Mouse (Mus musculus) forebrain, embryonic 13.5 days (tissue): ENCODE results near the gene Cep170b. TPM values are rescaled to one million over a fixed set of nuclear protein-coding genes. Genes with fewer than 3 reads are reported as not detected.

Experiments used
- ATAC-seq: fragments of 200-750 bp; cut with Nextera tagmentation; 2 replicates; pipeline ENCODE4 v1.8.0; 2017
- H3K27ac ChIP-seq: fragments of 300-500 bp; sonication (generic); 2 replicates; pipeline ENCODE4 v1.5.1; 2015; ENCODE audit warnings: inconsistent platforms, mild to moderate bottlenecking, moderate library complexity
- H3K27me3 ChIP-seq: fragments of 300-500 bp; sonication (generic); 2 replicates; pipeline ENCODE4 v1.6.1; 2015; ENCODE audit warnings: mild to moderate bottlenecking, inconsistent platforms
- H3K36me3 ChIP-seq: fragments of 300-500 bp; sonication (generic); 2 replicates; pipeline ENCODE4 v1.6.1; 2015; ENCODE audit warnings: mild to moderate bottlenecking, inconsistent platforms; ENCODE audit not compliant: poor library complexity, severe bottlenecking
- H3K4me1 ChIP-seq: fragments of 300-500 bp; sonication (generic); 2 replicates; pipeline ENCODE4 v1.6.1; 2015; ENCODE audit warnings: inconsistent platforms
- H3K4me2 ChIP-seq: fragments of 300-500 bp; sonication (generic); 2 replicates; pipeline ENCODE4 v1.6.1; 2015; ENCODE audit warnings: inconsistent platforms, mild to moderate bottlenecking, moderate library complexity
- H3K4me3 ChIP-seq: fragments of 300-500 bp; sonication (generic); 2 replicates; pipeline ENCODE4 v1.5.1; 2015; ENCODE audit warnings: mild to moderate bottlenecking, inconsistent platforms
- H3K9ac ChIP-seq: fragments of 300-500 bp; sonication (generic); 2 replicates; pipeline ENCODE4 v1.6.1; 2015; ENCODE audit warnings: mild to moderate bottlenecking, inconsistent platforms
- H3K9me3 ChIP-seq: fragments of 300-500 bp; sonication (generic); replicated peaks from 2 replicates; pipeline ENCODE4 v1.6.1; 2016; ENCODE audit warnings: inconsistent platforms
- WGBS: fragments of 180-500 bp; shearing (Covaris S2); methylation state at CpG from one replicate; pipeline ENCODE4 v1.1.7; 2015; 5-methylcytosine and 5-hydroxymethylcytosine counted together
- polyA plus RNA-seq: library from polyadenylated mRNA; unstranded; fragments of >200 nt; fragmentation: Nextera tagmentation; extraction: Ambion mirVana; gene quantifications from 2 replicates; pipeline ENCODE4 v1.2.1, GENCODE M21; 2015

The Cep170b gene
- polyA plus RNA-seq, 1 experiment from 2014 or later: 11.0 TPM

- peak overlapping the region; percentile 34 for H3K9ac ChIP-seq
- no peak for ATAC-seq
- 87% methylated on average over 11 of the region's 11 CpGs for WGBS
Observed at GRCm38 (mm10) chr12:112744211-112744610, 24.0 kb downstream of the Cep170b start.

GRCm38 (mm10) chr12:112744891-112745580 lies 24.8 kb downstream of the Cep170b start:
- Histone ChIP-seq H3K9me3 (no peaks in the 10 kb centered on the region), H3K27me3 (no peaks in the 10 kb centered on the region), H3K4me2 (no peak overlapping the region), H3K9ac (0 out of 2 replicates have a peak overlapping the region, but pooled peaks have one; percentile 34), H3K27ac (peak overlapping the region; percentile 14; the same call in 1 of the 2 replicates), H3K36me3 (peaks cover 33% of the 10 kb centered on the region), H3K4me1 (peaks cover 26% of the 10 kb centered on the region), H3K4me3 (no peak overlapping the region)
- no peak for ATAC-seq
- WGBS: 90% methylated on average over 10 of the region's 10 CpGs

More at GRCm38 (mm10) chr12:112744211-112744610, 24.0 kb downstream of the Cep170b start:
- Histone ChIP-seq H3K4me2 (no peak overlapping the region), H3K27ac (no peak overlapping the region), H3K4me1 (peaks cover 26% of the 10 kb centered on the region), H3K36me3 (peaks cover 41% of the 10 kb centered on the region), H3K4me3 (no peak overlapping the region), H3K9me3 (no peaks in the 10 kb centered on the region), H3K27me3 (no peaks in the 10 kb centered on the region)

DNA sequence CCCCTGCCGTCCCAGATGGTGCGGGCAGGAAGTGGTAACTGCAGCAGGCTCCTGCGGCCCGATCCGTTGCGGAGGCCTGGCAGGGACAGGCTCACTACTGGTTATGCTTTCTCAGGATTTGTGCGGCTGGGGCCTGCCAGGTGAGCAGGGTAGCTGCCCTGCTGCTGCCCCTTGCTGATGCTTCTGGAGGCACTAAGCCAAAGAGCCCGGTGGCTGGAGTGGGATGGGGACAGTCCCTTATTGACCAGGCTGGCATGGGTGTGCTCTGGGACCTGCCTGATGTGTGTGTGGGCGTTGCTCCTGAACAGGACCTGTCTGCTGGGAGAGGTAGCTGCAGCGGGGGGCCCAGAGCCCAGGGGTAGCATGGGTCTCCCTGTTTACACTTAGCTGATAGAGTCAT lies 25.5 kb downstream of the Cep170b start:
- 88% methylated on average over 10 of the region's 10 CpGs for WGBS
- ATAC-seq: no peak
- Histone ChIP-seq H3K9ac (no peak overlapping the region), H3K36me3 (peaks cover 27% of the 10 kb centered on the region), H3K27me3 (no peaks in the 10 kb centered on the region), H3K9me3 (no peaks in the 10 kb centered on the region), H3K4me1 (peaks cover 26% of the 10 kb centered on the region), H3K27ac (peak overlapping the region; percentile 14; the same call in 1 of the 2 replicates), H3K4me3 (no peak overlapping the region), H3K4me2 (no peak overlapping the region)

- 84% methylated on average over 4 of the region's 4 CpGs for WGBS
- Histone ChIP-seq H3K9ac (no peak overlapping the region), H3K27me3 (no peaks in the 10 kb centered on the region), H3K4me1 (peaks cover 26% of the 10 kb centered on the region), H3K4me2 (no peak overlapping the region), H3K9me3 (no peaks in the 10 kb centered on the region), H3K4me3 (no peak overlapping the region), H3K36me3 (peaks cover 23% of the 10 kb centered on the region), H3K27ac (0 out of 2 replicates have a peak overlapping the region, but pooled peaks have one; percentile 3)
- ATAC-seq: peak; percentile 39
Observed at GRCm38 (mm10) chr12:112746461-112746807, 26.2 kb downstream of the Cep170b start.

GRCm38 (mm10) chr12:112746808-112747605 lies 26.8 kb downstream of the Cep170b start:
- WGBS: 21% methylated on average over 10 of the region's 10 CpGs
- Histone ChIP-seq H3K4me1 (peaks cover 26% of the 10 kb centered on the region), H3K4me2 (peak overlapping the region; percentile 15), H3K9me3 (no peaks in the 10 kb centered on the region), H3K4me3 (no peak overlapping the region), H3K27me3 (no peaks in the 10 kb centered on the region), H3K27ac (peak overlapping the region; percentile 78), H3K36me3 (peaks cover 23% of the 10 kb centered on the region), H3K9ac (peak overlapping the region; percentile 43)
- ATAC-seq: peak; percentile 44

GRCm38 (mm10) chr12:112747606-112747970 lies 27.3 kb downstream of the Cep170b start:
- Histone ChIP-seq H3K4me1 (peaks cover 26% of the 10 kb centered on the region), H3K27ac (peak overlapping the region; percentile 78), H3K9me3 (no peaks in the 10 kb centered on the region), H3K36me3 (peaks cover 23% of the 10 kb centered on the region), H3K9ac (peak overlapping the region; percentile 43), H3K4me2 (no peak overlapping the region), H3K27me3 (no peaks in the 10 kb centered on the region), H3K4me3 (no peak overlapping the region)
- peak; percentile 9; the same call in 1 of the 2 replicates for ATAC-seq
- WGBS: 77% methylated on average over 8 of the region's 8 CpGs

- 89% methylated on average over 12 of the region's 12 CpGs for WGBS
- H3K4me1 ChIP-seq: peaks cover 16% of the 10 kb centered on the region
- H3K4me2 ChIP-seq: no peak overlapping the region
- H3K27ac ChIP-seq: no peak overlapping the region
- no peaks in the 10 kb centered on the region for H3K9me3 ChIP-seq
- H3K4me3 ChIP-seq: no peak overlapping the region
- H3K27me3 ChIP-seq: no peaks in the 10 kb centered on the region
- no peak for ATAC-seq
- H3K9ac ChIP-seq: no peak overlapping the region
- H3K36me3 ChIP-seq: no peaks in the 10 kb centered on the region
Observed at GRCm38 (mm10) chr12:112750976-112751375, 30.7 kb downstream of the Cep170b start.

DNA sequence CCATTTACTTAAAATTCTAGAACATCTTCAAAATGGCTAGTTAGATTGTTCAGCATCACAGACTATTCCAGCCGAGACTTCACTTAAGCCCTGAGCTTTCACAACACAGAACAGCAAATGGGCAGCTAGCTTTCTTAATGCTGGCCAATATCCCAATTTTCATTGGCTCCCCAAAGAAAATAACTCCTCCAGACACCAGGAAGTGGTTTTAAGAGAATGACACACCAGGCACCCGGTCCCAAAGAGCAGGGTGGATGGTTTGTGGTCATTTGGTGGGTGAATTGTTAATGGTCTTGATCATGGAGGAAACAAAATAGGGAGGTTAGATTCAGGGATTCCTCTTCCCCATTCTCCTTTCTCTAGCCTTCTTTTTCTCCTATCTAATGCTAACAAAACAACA lies 32.1 kb downstream of the Cep170b start:
- Histone ChIP-seq H3K27ac (no peak overlapping the region), H3K9me3 (no peaks in the 10 kb centered on the region), H3K4me3 (no peak overlapping the region), H3K9ac (no peak overlapping the region), H3K4me2 (no peak overlapping the region), H3K4me1 (peaks cover 9% of the 10 kb centered on the region), H3K36me3 (no peaks in the 10 kb centered on the region), H3K27me3 (no peaks in the 10 kb centered on the region)
- 65% methylated on average over 2 of the region's 2 CpGs for WGBS
- no peak for ATAC-seq

GRCm38 (mm10) chr12:112755900-112756299 lies 35.6 kb downstream of the Cep170b start:
- WGBS: 70% methylated on average over 4 of the region's 4 CpGs
- no peaks in the 10 kb centered on the region for H3K4me1 ChIP-seq
- H3K36me3 ChIP-seq: no peaks in the 10 kb centered on the region
- no peak overlapping the region for H3K4me2 ChIP-seq
- ATAC-seq: no peak
- H3K9ac ChIP-seq: no peak overlapping the region
- no peak overlapping the region for H3K27ac ChIP-seq
- no peaks in the 10 kb centered on the region for H3K27me3 ChIP-seq
- H3K4me3 ChIP-seq: no peak overlapping the region
- no peaks in the 10 kb centered on the region for H3K9me3 ChIP-seq

DNA sequence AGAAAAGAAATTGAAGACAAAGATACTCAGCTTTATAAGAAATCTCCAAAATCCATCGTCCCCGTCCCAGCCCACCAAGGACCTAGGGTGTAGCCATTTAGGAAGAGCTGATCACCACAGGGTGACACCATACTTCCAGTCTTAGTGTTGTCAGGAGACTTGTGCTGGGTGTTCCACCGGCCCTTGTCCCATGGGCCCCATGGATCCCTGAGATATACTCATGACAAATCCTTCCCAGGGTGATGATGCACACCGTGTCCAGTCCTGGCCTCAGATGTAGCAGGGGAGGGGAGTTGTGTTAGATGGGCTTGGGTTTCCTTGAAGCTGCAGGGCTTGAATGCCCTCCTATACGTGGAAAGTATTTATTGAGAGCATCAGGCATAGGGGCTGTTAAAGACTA lies 37.6 kb downstream of the Cep170b start:
- Histone ChIP-seq H3K36me3 (no peaks in the 10 kb centered on the region), H3K27ac (no peak overlapping the region), H3K9me3 (no peaks in the 10 kb centered on the region), H3K27me3 (no peaks in the 10 kb centered on the region), H3K4me2 (no peak overlapping the region), H3K4me1 (no peaks in the 10 kb centered on the region), H3K9ac (no peak overlapping the region), H3K4me3 (no peak overlapping the region)
- 91% methylated on average over 5 of the region's 5 CpGs for WGBS
- no peak for ATAC-seq

DNA sequence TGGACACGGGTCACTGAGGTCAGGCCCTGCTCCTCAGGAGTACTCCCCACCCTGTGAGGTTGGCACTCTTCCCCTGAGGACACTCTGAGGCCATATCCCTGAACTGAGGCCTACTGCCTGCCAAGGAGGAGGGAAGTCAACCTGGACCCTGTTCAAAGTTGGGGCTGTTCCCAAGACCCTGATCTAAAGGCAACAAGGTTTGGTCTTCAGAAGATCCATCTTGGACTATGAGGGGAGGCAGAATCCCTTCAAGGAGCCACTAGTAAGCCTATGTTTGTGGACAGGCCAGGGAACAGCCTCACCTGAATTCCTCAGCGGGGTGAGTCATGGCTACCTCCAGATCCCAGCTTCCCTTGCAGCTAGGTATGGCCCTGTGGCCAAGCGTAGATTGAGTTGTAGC lies 39.2 kb downstream of the Cep170b start:
- 89% methylated on average over 3 of the region's 3 CpGs for WGBS
- Histone ChIP-seq H3K4me1 (no peaks in the 10 kb centered on the region), H3K27ac (no peak overlapping the region), H3K36me3 (no peaks in the 10 kb centered on the region), H3K4me3 (no peak overlapping the region), H3K4me2 (no peak overlapping the region), H3K9ac (no peak overlapping the region), H3K9me3 (no peaks in the 10 kb centered on the region), H3K27me3 (no peaks in the 10 kb centered on the region)
- no peak for ATAC-seq

DNA sequence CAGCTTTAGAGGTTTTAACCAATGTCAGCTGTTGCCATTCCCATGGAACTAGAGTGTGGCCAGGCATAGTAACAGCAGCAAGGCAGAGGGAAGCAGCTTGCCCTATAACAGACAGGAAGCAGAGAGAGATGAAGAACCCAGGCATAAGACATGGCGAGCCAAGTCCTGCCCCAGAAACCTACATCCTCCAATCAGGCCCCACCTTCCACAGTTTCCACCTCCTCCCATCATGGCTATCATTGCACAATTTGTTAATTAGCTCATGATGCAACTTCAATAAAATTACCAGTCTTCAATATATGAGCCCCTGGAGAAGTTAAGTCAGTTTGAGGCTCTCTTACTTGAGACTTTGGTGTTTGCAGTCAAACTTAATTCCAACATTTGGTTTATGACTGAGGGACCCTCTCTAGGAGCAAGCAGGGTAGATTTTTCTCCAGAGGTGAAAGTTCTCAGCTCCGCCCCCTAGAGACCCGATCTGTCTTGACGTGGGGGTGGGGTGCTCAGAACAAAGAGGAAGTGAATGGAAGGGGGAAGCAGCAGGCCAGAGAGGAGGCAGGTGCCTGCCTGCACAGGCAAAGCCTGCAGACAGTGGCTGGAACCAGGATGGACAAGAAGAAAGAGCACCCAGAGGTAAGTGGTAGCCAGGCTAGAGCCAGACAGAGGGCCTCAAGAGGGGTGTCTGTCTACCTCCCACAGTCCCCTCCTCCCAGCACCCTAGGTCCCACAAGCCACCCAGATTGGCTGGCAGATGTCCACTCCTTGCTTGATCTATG lies 40.1 kb downstream of the Cep170b start, which contains the start of gene Pld4:
Gene Pld4, plus strand, starts transcription at position 502 of the 773 bp plus-strand sequence.
- Histone ChIP-seq H3K27me3 (no peaks in the 10 kb centered on the region), H3K27ac (no peak within 1 kb of the TSS), H3K4me2 (no peak within 1 kb of the TSS), H3K4me1 (no peaks in the 10 kb centered on the region), H3K9ac (no peak within 1 kb of the TSS), H3K36me3 (no peaks in the 10 kb centered on the region), H3K4me3 (no peak within 1 kb of the TSS), H3K9me3 (no peaks in the 10 kb centered on the region)
- 46% methylated on average over 4 of the region's 4 CpGs for WGBS
- no peak for ATAC-seq
